Mouse (Mus musculus) kidney, adult 2 months (tissue): ENCODE measurements around the gene Rad17.

Experiments
- CTCF ChIP-seq: fragments of 200-500 bp; conservative IDR thresholded peaks from 2 replicates; pipeline ENCODE4 v1.5.1; 2011; ENCODE audit warnings: low read depth, mild to moderate bottlenecking, control low read depth, low read length, moderate library complexity, mixed read lengths; ENCODE audit not compliant: insufficient read depth, insufficient read length
- POLR2A ChIP-seq: fragments of 200-500 bp; IDR thresholded peaks from one replicate; pipeline ENCODE4 v1.6.1; 2011; ENCODE audit warnings: low read depth, low read length, control low read depth

GRCm38 (mm10) chr13:100669291-100670022, 18.6 kb upstream of the Rad17 start, which contains the start of gene Ccdc125:
- no peak for TF ChIP-seq CTCF
- no peak for TF ChIP-seq POLR2A
